ENCODE assay signal across 23 mouse cellular contexts in the genomic region with DNA sequence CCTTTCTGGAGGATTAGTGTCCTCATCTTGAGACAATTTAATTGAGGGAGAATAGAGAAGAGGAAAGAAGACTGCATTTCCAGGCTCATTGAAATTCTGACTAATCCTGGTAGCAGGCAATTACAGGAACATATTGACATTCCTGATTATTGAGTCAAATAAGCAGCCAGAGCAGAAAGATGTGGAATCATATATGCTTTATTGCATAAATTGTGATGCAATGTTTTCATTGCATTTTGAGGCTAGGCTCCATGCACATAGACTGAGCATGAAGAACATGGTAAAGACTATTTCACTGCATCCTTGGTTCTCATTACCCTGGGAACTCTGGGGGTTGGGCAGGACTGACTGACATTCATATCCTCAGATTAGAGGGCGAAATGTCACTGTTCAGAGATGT.
DNase-seq lines count a peak whose midpoint lies in the region; ATAC-seq and TF ChIP-seq lines count a peak whose summit lies in the region.
"Had no signal": no experiment of that assay in that cellular context is flagged by ENCODE, and none has a peak within 500 bp of the region (broad histone marks: within the 10 kb centered on the region; RNA-seq: fewer than 3 reads in every experiment).

No protein-coding gene starts in this region.

- CTCF ChIA-PET in Patski (lab: Charles Lee) = no interaction called here

- TF ChIP-seq CTCF in Patski (IDR thresholded peaks at IDR 0.05) = no peak

- POLR2A ChIA-PET in Patski (lab: Charles Lee) = no interaction called here

- ATAC-seq in midbrain, embryonic 11.5 days (ENCODE audit: low FRiP score) = 0 out of 2 replicates have a peak, but pooled peaks have one; percentile 42
- ATAC-seq in midbrain, embryonic 15.5 days (replicated peaks) = no peak
- ATAC-seq in Patski = peak; percentile 34
- no peak for ATAC-seq in liver, embryonic 12.5 days
- ATAC-seq: CD4-positive, CD25-positive, alpha-beta regulatory T cell, adult 4 months; forebrain, embryonic 13.5 days; forebrain, embryonic 15.5 days; forebrain, postnatal 0 days had no signal

- no peak overlapping the region for H3K4me2 ChIP-seq in midbrain, embryonic 11.5 days
- no peak overlapping the region for H3K4me2 ChIP-seq in midbrain, embryonic 15.5 days
- H3K4me2 ChIP-seq in liver, embryonic 12.5 days = no peak overlapping the region
- H3K4me2 ChIP-seq: embryonic facial prominence, embryonic 12.5 days; forebrain, embryonic 13.5 days; forebrain, embryonic 15.5 days had no signal

- no peaks in the 10 kb centered on the region for H3K36me3 ChIP-seq in midbrain, embryonic 11.5 days (ENCODE audit: control insufficient read depth, insufficient read depth, low read length)
- H3K36me3 ChIP-seq in midbrain, embryonic 15.5 days (replicated peaks) = no peaks in the 10 kb centered on the region
- H3K36me3 ChIP-seq in liver, embryonic 12.5 days = no peaks in the 10 kb centered on the region
- H3K36me3 ChIP-seq: embryonic facial prominence, embryonic 10.5 days; embryonic facial prominence, embryonic 12.5 days; forebrain, embryonic 15.5 days; G1E had no signal

- no peak for DNase-seq in midbrain, embryonic 11.5 days (ENCODE audit: low spot score, missing footprints)
- DNase-seq in Muller cell, postnatal 12 days (ENCODE audit: inconsistent ontology term) = peak; percentile 73
- DNase-seq in Patski (ENCODE audit: low read depth, low spot score) = no peak
- no peak for DNase-seq in right cerebral cortex, postnatal 36 days (ENCODE audit: low spot score in 2 of 2)
- DNase-seq in liver = no peak
- DNase-seq: adrenal gland, adult 2 months; adrenal gland, postnatal 10 days; adrenal gland, postnatal 25 days; cerebellum, adult 11-12 months; cerebellum, adult 2 months; cerebellum, adult 9-10 months; cerebellum, postnatal 10 days; cerebellum, postnatal 25 days; forebrain, postnatal 0 days had no signal

- no peak overlapping the region for H3K9ac ChIP-seq in midbrain, embryonic 11.5 days (ENCODE audit: low read length)
- no peak overlapping the region for H3K9ac ChIP-seq in midbrain, embryonic 15.5 days
- H3K9ac ChIP-seq in liver, embryonic 12.5 days = no peak overlapping the region
- H3K9ac ChIP-seq: embryonic facial prominence, embryonic 12.5 days; forebrain, embryonic 13.5 days; forebrain, embryonic 15.5 days; forebrain, postnatal 0 days had no signal

- in situ Hi-C loops in Patski (cut with MboI; ENCODE audit: low pct_unique_long_range_greater_than_20kb) = no loop called here

- no peak overlapping the region for H3K4me3 ChIP-seq in midbrain, embryonic 11.5 days (ENCODE audit: low read depth, low read length)
- H3K4me3 ChIP-seq in midbrain, embryonic 15.5 days = no peak overlapping the region
- no peak overlapping the region for H3K4me3 ChIP-seq in liver, embryonic 12.5 days
- H3K4me3 ChIP-seq: embryonic facial prominence, embryonic 10.5 days; embryonic facial prominence, embryonic 12.5 days; forebrain, embryonic 13.5 days; forebrain, embryonic 15.5 days had no signal

- WGBS in midbrain, embryonic 11.5 days = 83% methylated on average over 1 of the region's 1 CpGs
- 88% methylated on average over 1 of the region's 1 CpGs for WGBS in midbrain, embryonic 15.5 days
- WGBS in liver, embryonic 12.5 days (ENCODE audit: insufficient replicate concordance) = 63% methylated on average over 1 of the region's 1 CpGs

- no peaks in the 10 kb centered on the region for H3K27me3 ChIP-seq in midbrain, embryonic 11.5 days (ENCODE audit: control insufficient read depth, insufficient read depth, low read length)
- no peaks in the 10 kb centered on the region for H3K27me3 ChIP-seq in midbrain, embryonic 15.5 days (replicated peaks)
- H3K27me3 ChIP-seq in Patski = no peaks in the 10 kb centered on the region
- H3K27me3 ChIP-seq in liver, embryonic 12.5 days (replicated peaks) = no peaks in the 10 kb centered on the region
- H3K27me3 ChIP-seq: CH12.LX; embryonic facial prominence, embryonic 12.5 days; forebrain, embryonic 13.5 days; forebrain, embryonic 15.5 days had no signal

- H3K27ac ChIP-seq in midbrain, embryonic 11.5 days (ENCODE audit: low read depth, low read length) = no peak overlapping the region
- no peak overlapping the region for H3K27ac ChIP-seq in midbrain, embryonic 15.5 days
- H3K27ac ChIP-seq in liver, embryonic 12.5 days = no peak overlapping the region
- H3K27ac ChIP-seq: embryonic facial prominence, embryonic 10.5 days; embryonic facial prominence, embryonic 12.5 days; forebrain, embryonic 13.5 days; forebrain, embryonic 15.5 days had no signal

- H3K9me3 ChIP-seq in midbrain, embryonic 11.5 days (ENCODE audit: control insufficient read depth, low read length) = no peaks in the 10 kb centered on the region
- H3K9me3 ChIP-seq in midbrain, embryonic 15.5 days = no peaks in the 10 kb centered on the region
- H3K9me3 ChIP-seq in liver, embryonic 12.5 days (replicated peaks) = no peaks in the 10 kb centered on the region
- H3K9me3 ChIP-seq: embryonic facial prominence, embryonic 10.5 days; embryonic facial prominence, embryonic 12.5 days; forebrain, embryonic 13.5 days; forebrain, embryonic 15.5 days; G1E had no signal

- H3K4me1 ChIP-seq in midbrain, embryonic 11.5 days (ENCODE audit: control insufficient read depth, insufficient read depth, low read length) = peaks cover 3% of the 10 kb centered on the region; the same call in 1 of the 2 replicates
- peaks cover 7% of the 10 kb centered on the region for H3K4me1 ChIP-seq in midbrain, embryonic 15.5 days
- no peaks in the 10 kb centered on the region for H3K4me1 ChIP-seq in liver, embryonic 12.5 days
- H3K4me1 ChIP-seq: embryonic facial prominence, embryonic 12.5 days had no signal

Comparison
In these comparisons a context has a peak if more than half of its experiments do, and no peak if none do; other contexts are left out.
1. ATAC-seq: peak in midbrain, embryonic 11.5 days (single experiment) and Patski (single experiment); none in midbrain, embryonic 15.5 days (single experiment) and liver, embryonic 12.5 days (single experiment).